Mouse (Mus musculus) lung, embryonic 16.5 days (tissue): Measurements from ENCODE around the gene Igf1r. TPM values are rescaled to one million over a fixed set of nuclear protein-coding genes. Genes with fewer than 3 reads are reported as not detected.
A peak's percentile ranks its signal among the peaks of the same experiment; 100 is the strongest.

Experiments
- ATAC-seq: fragments of 200-750 bp; cut with Nextera tagmentation; 2 replicates; pipeline ENCODE4 v1.8.0; 2017; ENCODE audit warnings: low read depth, mild to moderate bottlenecking, moderate library complexity
- H3K27ac ChIP-seq: fragments of 300-500 bp; sonication (generic); 2 replicates; pipeline ENCODE4 v1.5.1; 2014; ENCODE audit warnings: mild to moderate bottlenecking, control low read depth, low read length
- H3K27me3 ChIP-seq: fragments of 300-500 bp; sonication (generic); 2 replicates; pipeline ENCODE4 v1.6.1; 2014; ENCODE audit warnings: low read depth, low read length, mixed read lengths; ENCODE audit not compliant: control insufficient read depth, insufficient read depth
- H3K36me3 ChIP-seq: fragments of 300-500 bp; sonication (generic); 2 replicates; pipeline ENCODE4 v1.6.1; 2014; ENCODE audit warnings: low read length; ENCODE audit not compliant: control insufficient read depth, insufficient read depth
- H3K4me1 ChIP-seq: fragments of 300-500 bp; sonication (generic); replicated peaks from 2 replicates; pipeline ENCODE4 v1.6.1; 2014; ENCODE audit warnings: low read length, mixed read lengths; ENCODE audit not compliant: control insufficient read depth, insufficient read depth
- H3K4me2 ChIP-seq: fragments of 300-500 bp; sonication (generic); 2 replicates; pipeline ENCODE4 v1.6.1; 2014; ENCODE audit warnings: low read depth, low read length, control low read depth
- H3K4me3 ChIP-seq: fragments of 300-500 bp; sonication (generic); 2 replicates; pipeline ENCODE4 v1.5.1; 2014; ENCODE audit warnings: mild to moderate bottlenecking, low read length, control low read depth
- H3K9ac ChIP-seq: fragments of 300-500 bp; sonication (generic); 2 replicates; pipeline ENCODE4 v1.6.1; 2014; ENCODE audit warnings: low read length, control low read depth
- H3K9me3 ChIP-seq: fragments of 300-500 bp; sonication (generic); 2 replicates; pipeline ENCODE4 v1.6.1; 2016; ENCODE audit warnings: low read length; ENCODE audit not compliant: control insufficient read depth
- WGBS: fragments of 180-500 bp; shearing (Covaris S2); extraction: QIAGEN DNeasy Blood & Tissue Kit; methylation state at CpG from one replicate; pipeline ENCODE4 v1.1.7; 2014; 5-methylcytosine and 5-hydroxymethylcytosine counted together
- polyA plus RNA-seq: library from polyadenylated mRNA; unstranded; fragments of >200 nt; fragmentation: Nextera tagmentation; extraction: Ambion mirVana; gene quantifications from 2 replicates; pipeline ENCODE4 v1.2.1, GENCODE M21; 2015

The Igf1r gene
- polyA plus RNA-seq, 1 experiment from 2014 or later, result 19.9 TPM

DNA sequence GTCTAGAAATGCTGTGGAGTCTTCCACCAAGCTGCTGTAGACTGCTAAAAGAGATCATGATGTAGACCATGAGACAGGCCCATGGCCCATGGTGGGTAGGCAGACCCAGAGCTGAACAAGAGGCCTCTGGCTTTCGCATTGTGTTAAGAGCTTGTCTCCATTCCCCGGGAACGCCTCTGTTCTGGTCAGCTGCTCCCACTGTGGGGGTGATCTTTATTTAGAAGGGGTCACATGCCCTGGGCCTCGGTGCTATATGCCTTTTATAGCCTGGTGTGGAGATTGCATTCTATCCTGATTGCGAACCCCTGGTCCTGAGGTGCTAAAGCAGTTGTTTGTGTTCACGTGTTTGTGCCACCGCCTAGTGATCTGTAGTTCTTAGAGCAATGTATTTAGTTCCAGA is 57.5 kb downstream of the Igf1r start:
- no peaks in the 10 kb centered on the region for H3K9me3 ChIP-seq

DNA sequence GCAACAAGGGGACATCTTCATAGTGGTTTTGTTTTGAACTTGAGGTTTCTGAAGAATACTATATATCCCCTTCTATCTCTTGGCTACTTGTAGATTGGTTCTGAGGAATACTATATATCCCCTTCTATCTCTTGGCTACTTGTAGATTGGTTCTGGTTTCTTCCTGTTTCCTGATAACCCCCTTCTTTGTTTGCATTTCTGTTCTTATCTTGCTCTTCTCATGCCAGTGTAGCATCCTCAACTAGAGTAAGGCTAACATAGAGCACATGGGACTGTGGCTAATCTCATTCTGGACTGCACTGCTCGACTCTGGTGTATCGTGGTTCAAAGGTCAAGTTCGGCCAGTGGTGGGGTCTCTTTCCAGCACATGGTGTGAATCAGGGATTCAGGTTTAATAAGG is 58.2 kb downstream of the Igf1r start:
- WGBS, result 60% methylated on average over 3 of the region's 3 CpGs
- Histone ChIP-seq H3K4me3 (no peak overlapping the region), H3K9ac (no peak overlapping the region), H3K36me3 (peaks cover 8% of the 10 kb centered on the region; the same call in 1 of the 2 replicates), H3K4me2 (no peak overlapping the region), H3K27me3 (no peaks in the 10 kb centered on the region), H3K9me3 (0 out of 2 replicates have a peak, but pooled peaks cover 2% of the 10 kb centered on the region), H3K27ac (no peak overlapping the region), H3K4me1 (peaks cover 28% of the 10 kb centered on the region)
- ATAC-seq, result no peak

More for the DNA sequence above, 57.5 kb downstream of the Igf1r start:
- no peak overlapping the region for H3K9ac ChIP-seq
- H3K27ac ChIP-seq, result no peak overlapping the region
- peaks cover 28% of the 10 kb centered on the region for H3K4me1 ChIP-seq
- H3K4me2 ChIP-seq, result no peak overlapping the region
- H3K27me3 ChIP-seq, result no peaks in the 10 kb centered on the region
- 84% methylated on average over 7 of the region's 7 CpGs for WGBS
- no peak overlapping the region for H3K4me3 ChIP-seq
- no peak for ATAC-seq
- H3K36me3 ChIP-seq, result peaks cover 8% of the 10 kb centered on the region; the same call in 1 of the 2 replicates

DNA sequence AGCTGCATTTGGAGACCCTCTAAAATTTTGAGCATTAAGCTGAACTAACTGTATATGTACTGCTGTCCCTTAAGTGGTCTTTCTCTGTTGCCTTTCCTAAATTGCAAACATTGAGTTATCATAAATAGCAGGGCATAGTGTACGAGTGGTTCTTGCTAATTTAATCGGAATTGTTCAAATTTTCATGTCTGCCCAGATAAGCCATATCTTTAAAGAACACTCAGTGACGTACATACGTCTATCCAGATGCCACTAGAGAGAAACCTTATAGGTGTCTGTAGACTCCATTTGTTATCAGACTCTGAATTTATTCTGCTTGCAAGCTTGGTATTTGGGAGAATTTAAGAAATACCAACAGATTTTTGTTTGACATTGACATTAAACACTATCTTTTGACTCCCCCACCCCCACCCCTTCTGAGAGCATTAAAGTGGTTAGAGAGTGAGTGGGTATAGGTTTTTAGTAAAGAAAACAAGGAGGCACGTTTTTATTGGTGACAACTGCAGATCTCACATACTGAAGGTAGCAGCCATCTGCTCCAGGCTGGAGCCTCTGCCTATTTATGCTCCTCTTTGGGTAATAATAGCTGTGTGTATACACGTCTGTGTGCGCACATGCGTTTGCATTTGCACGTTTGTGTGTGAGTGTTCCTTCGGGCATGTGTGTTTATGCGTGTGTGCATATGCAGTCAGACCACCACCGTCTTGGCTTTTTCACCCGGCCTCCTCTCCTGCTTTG is 58.9 kb downstream of the Igf1r start:
- H3K27ac ChIP-seq, result no peak overlapping the region
- peaks cover 8% of the 10 kb centered on the region; the same call in 1 of the 2 replicates for H3K36me3 ChIP-seq
- no peak for ATAC-seq
- no peak overlapping the region for H3K9ac ChIP-seq
- peaks cover 5% of the 10 kb centered on the region; the same call in 1 of the 2 replicates for H3K9me3 ChIP-seq
- H3K4me1 ChIP-seq, result peaks cover 28% of the 10 kb centered on the region
- H3K27me3 ChIP-seq, result no peaks in the 10 kb centered on the region
- H3K4me3 ChIP-seq, result no peak overlapping the region
- no peak overlapping the region for H3K4me2 ChIP-seq
- WGBS, result 67% methylated on average over 13 of the region's 13 CpGs

DNA sequence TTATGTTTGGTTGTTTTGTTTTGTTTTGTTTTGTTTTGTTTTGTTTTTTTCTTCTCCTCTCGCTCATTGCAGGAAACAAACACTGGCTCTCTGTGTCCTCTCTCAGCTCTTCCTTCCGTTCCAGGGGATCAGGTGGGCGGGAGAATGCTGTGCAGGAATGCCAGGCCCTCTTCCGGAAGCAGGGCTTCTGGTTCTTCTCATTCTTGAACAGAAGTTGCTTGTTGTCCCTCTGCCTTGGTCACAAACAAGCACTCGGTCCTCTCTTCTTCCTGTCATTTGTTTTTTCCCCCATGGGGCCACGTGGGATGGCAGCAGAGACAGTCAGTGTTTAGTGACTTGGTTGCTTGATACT is 59.5 kb downstream of the Igf1r start:
- Histone ChIP-seq H3K27ac (no peak overlapping the region), H3K9me3 (peaks cover 5% of the 10 kb centered on the region; the same call in 1 of the 2 replicates), H3K4me1 (peaks cover 32% of the 10 kb centered on the region), H3K4me2 (no peak overlapping the region), H3K27me3 (no peaks in the 10 kb centered on the region), H3K36me3 (peaks cover 7% of the 10 kb centered on the region; the same call in 1 of the 2 replicates), H3K4me3 (no peak overlapping the region), H3K9ac (no peak overlapping the region)
- WGBS, result 41% methylated on average over 6 of the region's 6 CpGs
- ATAC-seq, result no peak

DNA sequence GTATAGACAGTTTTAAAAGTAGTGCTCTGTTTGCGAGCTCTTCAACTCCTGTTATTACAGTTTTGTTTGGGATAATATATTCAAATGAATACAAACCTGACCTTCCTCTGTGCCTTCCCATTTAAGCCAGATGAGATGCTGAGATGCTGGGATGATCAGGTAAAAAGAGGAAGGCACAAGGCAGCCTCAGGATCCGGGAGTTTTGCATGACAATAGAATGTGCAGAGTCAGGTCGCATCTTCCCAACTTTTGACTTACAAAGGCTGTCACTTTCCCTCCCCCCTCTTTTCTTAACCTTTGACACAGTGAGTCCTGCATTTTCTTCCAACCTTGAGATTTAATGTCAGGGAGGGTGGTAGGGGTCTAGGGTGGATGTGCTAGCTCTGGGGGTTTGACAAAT is 61.9 kb downstream of the Igf1r start:
- 77% methylated on average over 3 of the region's 3 CpGs for WGBS
- peaks cover 43% of the 10 kb centered on the region for H3K4me1 ChIP-seq
- ATAC-seq, result no peak
- no peaks in the 10 kb centered on the region; the same call in 1 of the 2 replicates for H3K36me3 ChIP-seq
- no peak overlapping the region for H3K9ac ChIP-seq
- no peak overlapping the region for H3K27ac ChIP-seq
- H3K4me3 ChIP-seq, result no peak overlapping the region
- no peaks in the 10 kb centered on the region for H3K27me3 ChIP-seq
- peaks cover 5% of the 10 kb centered on the region; the same call in 1 of the 2 replicates for H3K9me3 ChIP-seq
- H3K4me2 ChIP-seq, result no peak overlapping the region

DNA sequence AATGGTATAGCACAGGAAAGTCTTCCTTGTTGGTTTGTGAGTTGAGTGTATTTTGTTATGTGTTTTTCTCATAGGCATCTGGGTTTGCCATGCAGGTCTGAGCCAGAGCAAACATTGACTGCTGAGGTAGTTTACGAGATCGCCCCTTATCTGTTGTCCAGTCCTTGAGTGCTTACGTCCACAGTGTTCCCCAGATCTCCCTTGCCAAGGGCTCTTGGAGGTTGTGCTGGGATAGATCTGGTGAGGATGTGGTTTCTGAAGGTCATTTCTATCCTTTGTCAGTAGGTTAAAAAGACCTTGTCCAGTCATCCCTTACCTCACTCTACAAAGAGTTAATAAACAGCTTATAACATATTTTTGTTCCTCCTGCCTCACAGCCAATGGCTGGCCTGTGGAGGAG is 62.8 kb downstream of the Igf1r start:
- Histone ChIP-seq H3K27me3 (no peaks in the 10 kb centered on the region), H3K27ac (no peak overlapping the region), H3K4me3 (no peak overlapping the region), H3K4me1 (peaks cover 45% of the 10 kb centered on the region), H3K4me2 (no peak overlapping the region), H3K9ac (no peak overlapping the region), H3K9me3 (peaks cover 5% of the 10 kb centered on the region; the same call in 1 of the 2 replicates), H3K36me3 (no peaks in the 10 kb centered on the region; the same call in 1 of the 2 replicates)
- ATAC-seq, result no peak
- WGBS, result 78% methylated on average over 3 of the region's 3 CpGs

DNA sequence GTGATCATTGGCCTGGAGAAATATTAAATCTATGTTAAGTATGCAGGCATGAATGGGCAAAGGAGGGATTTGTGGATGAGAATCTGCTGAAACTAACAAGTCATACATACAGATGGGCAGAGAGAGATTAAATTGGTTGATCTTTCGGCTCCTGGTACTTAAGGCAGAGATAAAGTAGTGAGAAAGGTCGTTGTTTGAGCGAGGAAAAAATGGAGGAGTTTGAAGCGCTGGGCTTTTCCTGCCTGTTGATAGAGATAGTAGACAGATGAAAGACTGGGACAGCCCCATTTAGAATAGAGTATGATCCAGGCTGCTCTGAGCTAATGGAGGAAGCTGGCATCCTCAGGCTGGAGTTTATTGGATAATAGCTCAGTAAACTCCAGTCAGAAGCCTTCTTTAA is 65.4 kb downstream of the Igf1r start:
- Histone ChIP-seq H3K9me3 (peaks cover 5% of the 10 kb centered on the region; the same call in 1 of the 2 replicates), H3K4me3 (no peak overlapping the region), H3K9ac (no peak overlapping the region), H3K36me3 (no peaks in the 10 kb centered on the region; the same call in 1 of the 2 replicates), H3K4me1 (peaks cover 40% of the 10 kb centered on the region), H3K27ac (peak overlapping the region; percentile 35), H3K27me3 (no peaks in the 10 kb centered on the region), H3K4me2 (no peak overlapping the region)
- WGBS, result 41% methylated on average over 4 of the region's 4 CpGs
- ATAC-seq, result no peak

DNA sequence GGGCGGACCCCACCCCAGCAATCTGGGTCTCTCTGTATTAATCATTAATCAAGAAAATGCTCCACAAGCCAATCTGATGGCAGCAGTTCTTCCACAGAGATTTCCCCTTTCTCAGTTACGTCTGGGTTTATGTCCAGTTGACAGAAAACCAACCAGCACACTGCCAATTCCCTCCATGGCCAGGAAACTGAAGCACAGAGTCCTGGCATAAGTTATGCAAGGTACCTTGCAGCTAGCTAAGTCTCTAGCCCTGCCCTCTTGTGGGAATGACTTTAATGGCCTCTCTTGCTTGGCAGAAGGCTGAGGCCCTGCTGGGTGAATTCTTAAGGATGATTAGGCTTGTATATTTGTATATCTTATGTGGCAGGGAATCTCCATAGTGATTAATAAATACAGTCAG is 67.9 kb downstream of the Igf1r start:
- no peak for ATAC-seq
- peaks cover 5% of the 10 kb centered on the region; the same call in 1 of the 2 replicates for H3K9me3 ChIP-seq
- H3K4me3 ChIP-seq, result no peak overlapping the region
- no peak overlapping the region for H3K27ac ChIP-seq
- no peak overlapping the region for H3K9ac ChIP-seq
- no peaks in the 10 kb centered on the region for H3K36me3 ChIP-seq
- 72% methylated on average over 2 of the region's 2 CpGs for WGBS
- H3K27me3 ChIP-seq, result no peaks in the 10 kb centered on the region
- H3K4me2 ChIP-seq, result no peak overlapping the region
- peaks cover 34% of the 10 kb centered on the region for H3K4me1 ChIP-seq

DNA sequence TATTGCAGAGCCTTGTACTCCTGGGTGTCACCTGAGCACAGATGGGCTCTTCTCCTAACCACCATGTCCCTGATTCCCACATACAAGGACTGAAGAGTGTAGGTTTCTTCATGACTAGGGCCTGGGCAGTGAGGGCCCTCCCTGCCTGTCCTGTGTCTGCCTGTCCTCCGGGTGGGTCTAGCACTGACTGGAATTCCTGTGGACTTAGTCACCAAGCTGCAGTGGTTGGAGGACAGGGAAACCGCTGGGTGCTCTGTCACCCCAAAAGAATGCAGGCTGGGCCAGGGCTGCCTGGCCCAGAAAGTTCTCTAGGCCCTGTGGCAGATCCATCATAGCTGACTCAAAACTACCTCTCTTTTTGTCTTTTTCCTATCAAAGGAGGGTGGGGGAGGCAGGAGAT is 69.1 kb downstream of the Igf1r start:
- H3K9ac ChIP-seq, result no peak overlapping the region
- ATAC-seq, result peak; percentile 71
- no peaks in the 10 kb centered on the region for H3K27me3 ChIP-seq
- no peaks in the 10 kb centered on the region for H3K36me3 ChIP-seq
- H3K4me1 ChIP-seq, result peaks cover 34% of the 10 kb centered on the region
- no peaks in the 10 kb centered on the region for H3K9me3 ChIP-seq
- H3K4me3 ChIP-seq, result no peak overlapping the region
- 0 out of 2 replicates have a peak overlapping the region, but pooled peaks have one; percentile 15 for H3K27ac ChIP-seq
- 15% methylated on average over 2 of the region's 2 CpGs for WGBS
- H3K4me2 ChIP-seq, result no peak overlapping the region
